Mouse (Mus musculus) ES-Bruce4 (cell line): Measurements from ENCODE around the gene Klhl29. TPM values are rescaled to one million over a fixed set of nuclear protein-coding genes. Genes with fewer than 3 reads are reported as not detected.

Experiments
- H3K27ac ChIP-seq: 2 replicates; pipeline ENCODE4 v1.5.1; 2012; ENCODE audit warnings: low read length, inconsistent platforms; ENCODE audit not compliant: insufficient read depth
- H3K27me3 ChIP-seq: 2 replicates; pipeline ENCODE4 v1.6.1; 2012; ENCODE audit warnings: mild to moderate bottlenecking, low read length, inconsistent platforms; ENCODE audit not compliant: control insufficient read depth, poor library complexity, insufficient read depth, severe bottlenecking
- H3K36me3 ChIP-seq: 2 replicates; pipeline ENCODE4 v1.6.1; 2012; ENCODE audit warnings: inconsistent platforms, mild to moderate bottlenecking, low read length, moderate library complexity; ENCODE audit not compliant: control insufficient read depth, poor library complexity, insufficient read depth, severe bottlenecking
- H3K4me1 ChIP-seq: one replicate; pipeline ENCODE4 v1.8.1; 2011; ENCODE audit warnings: low read length; ENCODE audit not compliant: control insufficient read depth, insufficient read depth
- H3K4me3 ChIP-seq: 2 replicates; pipeline ENCODE4 v1.5.1; 2011; ENCODE audit warnings: low read depth, mild to moderate bottlenecking, low read length
- H3K9ac ChIP-seq: 2 replicates; pipeline ENCODE4 v1.6.1; 2012; ENCODE audit warnings: low read depth, mild to moderate bottlenecking, inconsistent platforms; ENCODE audit not compliant: poor library complexity, severe bottlenecking
- H3K9me3 ChIP-seq: replicated peaks from 2 replicates; pipeline ENCODE4 v1.6.1; 2012; ENCODE audit warnings: mild to moderate bottlenecking, low read length, inconsistent platforms; ENCODE audit not compliant: control insufficient read depth, poor library complexity, insufficient read depth, severe bottlenecking
- CTCF ChIP-seq: IDR thresholded peaks from one replicate; pipeline ENCODE4 v1.8.1; 2011; ENCODE audit warnings: low read depth, low read length
- EP300 ChIP-seq: IDR thresholded peaks from 2 replicates; pipeline ENCODE4 v1.6.1; 2011; ENCODE audit warnings: low read depth, low read length; ENCODE audit not compliant: insufficient read depth
- POLR2A ChIP-seq: IDR thresholded peaks from one replicate; pipeline ENCODE4 v1.8.1; 2011; ENCODE audit warnings: low read length; ENCODE audit not compliant: insufficient read depth
- polyA plus RNA-seq: library from polyadenylated mRNA; stranded (reverse); fragments of >200 nt; gene quantifications from 2 replicates; pipeline ENCODE4 v1.2.4, GENCODE M21; 2011; ENCODE audit warnings: low read depth; ENCODE audit not compliant: missing spikeins, insufficient read depth, insufficient read length

Klhl29 gene
- polyA plus RNA-seq, 1 experiment: 0.49 TPM

GRCm38 (mm10) chr12:5282611-5283010 is 92.9 kb downstream of the Klhl29 start:
- Histone ChIP-seq H3K27ac (no peak overlapping the region), H3K4me3 (no peak overlapping the region), H3K27me3 (no peaks in the 10 kb centered on the region), H3K4me1 (no peaks in the 10 kb centered on the region), H3K36me3 (no peaks in the 10 kb centered on the region), H3K9me3 (no peaks in the 10 kb centered on the region), H3K9ac (no peak overlapping the region)
- TF ChIP-seq POLR2A (no peak), EP300 (no peak), CTCF (no peak)

GRCm38 (mm10) chr12:5279873-5280272 is 95.6 kb downstream of the Klhl29 start:
- no peaks in the 10 kb centered on the region for H3K27me3 ChIP-seq
- H3K9ac ChIP-seq: no peak overlapping the region
- no peaks in the 10 kb centered on the region for H3K9me3 ChIP-seq
- H3K36me3 ChIP-seq: no peaks in the 10 kb centered on the region
- H3K4me3 ChIP-seq: no peak overlapping the region
- H3K4me1 ChIP-seq: no peaks in the 10 kb centered on the region
- H3K27ac ChIP-seq: no peak overlapping the region
- TF ChIP-seq CTCF (no peak), EP300 (no peak), POLR2A (no peak)

GRCm38 (mm10) chr12:5277028-5277427 is 98.5 kb downstream of the Klhl29 start:
- no peaks in the 10 kb centered on the region for H3K36me3 ChIP-seq
- H3K4me1 ChIP-seq: no peaks in the 10 kb centered on the region
- no peak overlapping the region for H3K9ac ChIP-seq
- H3K4me3 ChIP-seq: no peak overlapping the region
- H3K27ac ChIP-seq: no peak overlapping the region
- H3K27me3 ChIP-seq: no peaks in the 10 kb centered on the region
- TF ChIP-seq CTCF: no peak
- no peak for TF ChIP-seq POLR2A
- TF ChIP-seq EP300: no peak
- H3K9me3 ChIP-seq: no peaks in the 10 kb centered on the region

- no peaks in the 10 kb centered on the region for H3K4me1 ChIP-seq
- TF ChIP-seq CTCF: no peak
- TF ChIP-seq POLR2A: no peak
- H3K9ac ChIP-seq: no peak overlapping the region
- H3K36me3 ChIP-seq: no peaks in the 10 kb centered on the region
- H3K9me3 ChIP-seq: no peaks in the 10 kb centered on the region
- H3K4me3 ChIP-seq: no peak overlapping the region
- no peaks in the 10 kb centered on the region for H3K27me3 ChIP-seq
- no peak overlapping the region for H3K27ac ChIP-seq
These were observed 100.0 kb downstream of the Klhl29 start for GRCm38 (mm10) chr12:5275507-5275936.

- TF ChIP-seq EP300 (no peak), CTCF (no peak), POLR2A (no peak)
- Histone ChIP-seq H3K27ac (no peak overlapping the region), H3K9ac (no peak overlapping the region), H3K36me3 (no peaks in the 10 kb centered on the region), H3K4me1 (no peaks in the 10 kb centered on the region), H3K4me3 (no peak overlapping the region), H3K9me3 (no peaks in the 10 kb centered on the region), H3K27me3 (no peaks in the 10 kb centered on the region)
These were observed 101.0 kb downstream of the Klhl29 start for GRCm38 (mm10) chr12:5274519-5274944.

- no peak overlapping the region for H3K27ac ChIP-seq
- no peaks in the 10 kb centered on the region for H3K4me1 ChIP-seq
- no peak overlapping the region for H3K4me3 ChIP-seq
- TF ChIP-seq POLR2A: no peak
- TF ChIP-seq CTCF: no peak
- TF ChIP-seq EP300: no peak
- no peak overlapping the region for H3K9ac ChIP-seq
- H3K27me3 ChIP-seq: no peaks in the 10 kb centered on the region
- H3K36me3 ChIP-seq: no peaks in the 10 kb centered on the region
- H3K9me3 ChIP-seq: no peaks in the 10 kb centered on the region
These were observed 102.0 kb downstream of the Klhl29 start for GRCm38 (mm10) chr12:5273316-5274047.
